Mouse (Mus musculus) forebrain, embryonic 10.5 days (tissue): ENCODE results near the gene Aar2. TPM values are rescaled to one million over a fixed set of nuclear protein-coding genes. Genes with fewer than 3 reads are reported as not detected.

ENCODE experiments used
- DNase-seq: peaks from one replicate; pipeline ENCODE4 v3.0.0-alpha.2; 2017; ENCODE audit warnings: low spot score; ENCODE audit errors: extremely low spot score
- H3K27ac ChIP-seq: fragments of 300-500 bp; sonication (generic); 2 replicates; pipeline ENCODE4 v1.5.1; 2016; ENCODE audit warnings: mild to moderate bottlenecking
- H3K27me3 ChIP-seq: fragments of 300-500 bp; sonication (generic); 2 replicates; pipeline ENCODE4 v1.6.1; 2016; ENCODE audit warnings: mild to moderate bottlenecking; ENCODE audit not compliant: poor library complexity, severe bottlenecking
- H3K36me3 ChIP-seq: fragments of 300-500 bp; sonication (generic); replicated peaks from 2 replicates; pipeline ENCODE4 v1.6.1; 2016; ENCODE audit warnings: mild to moderate bottlenecking, moderate library complexity
- H3K4me1 ChIP-seq: fragments of 300-500 bp; sonication (generic); 2 replicates; pipeline ENCODE4 v1.6.1; 2016
- H3K4me3 ChIP-seq: fragments of 300-500 bp; sonication (generic); 2 replicates; pipeline ENCODE4 v1.5.1; 2016; ENCODE audit warnings: mild to moderate bottlenecking, moderate library complexity
- H3K9me3 ChIP-seq: fragments of 300-500 bp; sonication (generic); 2 replicates; pipeline ENCODE4 v1.6.1; 2016; ENCODE audit warnings: mild to moderate bottlenecking, moderate library complexity
- WGBS: fragments of 180-500 bp; shearing (Covaris S2); methylation state at CpG from one replicate; pipeline ENCODE4 v1.1.7; 2016; 5-methylcytosine and 5-hydroxymethylcytosine counted together
- polyA plus RNA-seq: library from polyadenylated mRNA; unstranded; fragments of >200 nt; fragmentation: Nextera tagmentation; extraction: Ambion mirVana; gene quantifications from 2 replicates; pipeline ENCODE4 v1.2.1, GENCODE M21; 2016

Aar2 gene
- polyA plus RNA-seq, 1 experiment from 2014 or later = 51.6 TPM

DNA sequence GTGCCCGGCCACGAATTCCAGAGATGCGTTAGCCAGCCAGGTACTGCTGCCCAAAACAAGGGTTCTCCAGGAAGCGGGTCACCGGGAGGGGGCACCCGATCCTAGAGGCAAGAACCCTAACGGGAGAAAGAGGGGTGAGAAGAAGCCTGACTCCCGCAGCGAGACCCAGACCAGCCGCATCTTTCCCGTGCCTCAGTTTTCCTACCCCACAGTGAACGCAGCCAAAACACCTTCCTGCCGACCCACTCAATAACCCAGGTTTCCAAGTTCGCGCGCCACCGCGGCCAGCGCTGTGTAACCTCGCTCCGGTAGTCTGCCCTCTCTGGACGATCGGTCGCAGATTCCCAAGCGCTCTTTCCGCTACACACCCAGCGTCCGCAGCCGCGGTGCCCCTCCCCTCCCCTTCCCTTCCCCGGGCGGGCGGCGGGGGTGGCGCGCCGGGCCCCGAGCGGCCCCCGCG lies 65.7 kb downstream of the Aar2 start:
- Histone ChIP-seq H3K4me3 (peak overlapping the region; percentile 78), H3K27me3 (peaks cover 75% of the 10 kb centered on the region), H3K27ac (peak overlapping the region; percentile 82), H3K36me3 (no peaks in the 10 kb centered on the region), H3K9me3 (no peaks in the 10 kb centered on the region), H3K4me1 (peaks cover 37% of the 10 kb centered on the region)
- 1% methylated on average over 41 of the region's 41 CpGs for WGBS
- DNase-seq = peak; percentile 62

DNA sequence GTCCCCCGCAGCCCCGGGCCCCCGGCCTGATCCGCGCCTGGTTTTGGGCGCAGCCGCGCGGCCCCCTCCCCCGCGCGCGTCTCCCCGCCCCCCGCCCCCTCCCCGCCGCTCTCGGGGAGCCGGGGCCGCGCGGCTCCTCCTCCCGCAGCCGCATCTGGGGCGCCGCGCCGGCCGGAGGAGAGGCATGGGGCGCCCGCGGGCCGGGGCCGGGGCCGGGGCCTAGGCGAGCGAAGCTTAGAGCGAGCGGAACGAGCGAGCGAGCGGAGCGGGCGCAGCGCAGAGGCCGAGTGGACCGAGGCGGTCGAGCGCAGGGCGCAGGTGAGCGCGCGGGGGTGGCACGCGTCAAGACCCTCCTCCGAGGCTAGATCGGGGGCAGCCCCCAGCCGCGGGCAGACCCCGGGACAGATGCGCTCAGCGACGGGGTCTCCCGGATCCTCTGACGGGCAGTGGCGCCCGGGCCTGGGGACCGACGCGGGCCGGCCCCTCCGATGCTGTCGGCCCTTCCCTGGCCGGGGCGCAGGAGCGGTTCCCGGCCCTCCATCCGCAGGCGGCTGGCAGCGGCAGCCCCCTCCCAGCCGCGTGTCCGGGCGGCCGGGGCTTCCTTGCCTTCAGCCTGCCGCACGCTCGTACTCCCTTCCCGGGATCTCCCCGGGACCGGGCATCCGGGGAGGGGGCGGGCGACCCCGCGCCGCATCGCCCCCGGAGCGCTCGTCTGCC lies 66.3 kb downstream of the Aar2 start, which contains the start of gene Dlgap4:
TSS of gene Dlgap4 (plus strand) at position 165 of the 717 bp plus-strand sequence.
- H3K4me3 ChIP-seq = peak within 1 kb of the TSS; percentile 78
- under 1% methylated on average over 87 of the region's 103 CpGs for WGBS
- no peaks in the 10 kb centered on the region for H3K36me3 ChIP-seq
- H3K4me1 ChIP-seq = peaks cover 37% of the 10 kb centered on the region
- peak; percentile 51 for DNase-seq
- peaks cover 81% of the 10 kb centered on the region for H3K27me3 ChIP-seq
- peak within 1 kb of the TSS; percentile 82 for H3K27ac ChIP-seq
- no peaks in the 10 kb centered on the region for H3K9me3 ChIP-seq

DNA sequence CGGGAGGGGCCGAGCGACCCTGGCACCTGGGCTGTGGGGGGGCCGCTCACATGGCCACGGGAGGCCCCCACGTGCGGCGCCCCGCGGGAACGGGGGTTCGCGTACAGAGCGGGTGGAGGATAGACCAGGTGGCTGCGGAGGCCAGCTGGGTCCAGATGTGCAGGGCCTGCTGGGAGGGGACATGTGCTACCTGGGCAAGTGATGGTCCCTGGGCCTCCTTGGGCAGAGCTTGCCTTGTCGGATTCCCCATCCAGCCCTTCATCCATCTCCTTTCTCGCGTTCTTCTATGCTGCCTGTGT lies 66.8 kb downstream of the Aar2 start:
- Histone ChIP-seq H3K27me3 (peaks cover 86% of the 10 kb centered on the region), H3K27ac (peak overlapping the region; percentile 82), H3K36me3 (no peaks in the 10 kb centered on the region), H3K9me3 (no peaks in the 10 kb centered on the region), H3K4me1 (peaks cover 37% of the 10 kb centered on the region), H3K4me3 (peak overlapping the region; percentile 78)
- under 1% methylated on average over 18 of the region's 18 CpGs for WGBS
- no peak for DNase-seq

DNA sequence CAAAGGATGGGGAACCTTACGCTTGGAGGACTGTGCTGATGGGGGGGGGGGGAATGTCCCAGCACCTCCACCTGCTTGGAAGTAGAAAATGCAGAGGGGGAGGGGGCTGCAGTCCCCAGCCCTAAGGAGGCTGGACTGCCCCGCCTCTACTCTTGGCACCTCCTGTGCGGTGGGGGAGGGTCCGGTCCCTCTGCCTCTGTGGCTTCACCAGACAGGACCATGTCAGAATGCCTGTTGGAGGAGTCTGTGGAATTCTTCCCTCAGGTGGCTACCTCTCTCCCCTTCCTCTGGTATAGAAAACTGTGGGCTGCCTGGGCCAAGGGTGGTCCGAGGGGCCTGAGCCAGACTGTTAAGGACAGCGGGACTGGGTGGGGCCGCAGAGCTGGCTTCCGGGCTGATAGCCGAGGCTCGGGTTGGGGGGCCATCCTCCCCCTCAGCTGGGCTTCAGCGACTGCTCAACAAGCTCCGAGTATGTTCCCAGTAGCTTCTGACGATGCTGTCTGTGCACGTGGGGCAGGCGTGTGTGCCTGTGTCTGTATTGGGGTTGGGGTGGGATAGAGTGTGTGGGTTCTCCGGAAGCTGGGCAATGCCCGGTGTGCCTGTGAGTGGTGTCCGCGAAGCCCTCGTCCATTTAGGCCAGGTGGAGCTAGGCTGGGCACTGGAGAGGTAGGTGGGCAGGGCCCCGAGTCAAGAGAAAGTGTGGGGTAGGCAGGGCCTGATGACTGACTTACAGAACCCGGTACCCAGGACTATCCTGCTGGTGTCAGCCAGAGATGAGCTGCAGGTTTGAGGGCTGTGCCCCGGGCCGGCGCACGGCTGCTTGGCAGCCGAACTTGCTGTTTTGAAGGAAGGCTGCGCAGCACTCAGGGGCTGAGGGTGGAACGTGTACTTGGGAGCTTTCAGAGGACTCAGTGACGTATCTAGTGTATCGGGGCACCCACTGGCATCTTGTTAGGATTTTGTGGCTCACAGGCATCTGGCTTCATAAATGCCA lies 67.6 kb downstream of the Aar2 start:
- no peaks in the 10 kb centered on the region for H3K36me3 ChIP-seq
- WGBS = 9% methylated on average over 31 of the region's 31 CpGs
- H3K4me3 ChIP-seq = peak overlapping the region; percentile 78
- H3K27ac ChIP-seq = no peak overlapping the region
- DNase-seq = no peak
- peaks cover 37% of the 10 kb centered on the region for H3K4me1 ChIP-seq
- no peaks in the 10 kb centered on the region for H3K9me3 ChIP-seq
- peaks cover 89% of the 10 kb centered on the region for H3K27me3 ChIP-seq

DNA sequence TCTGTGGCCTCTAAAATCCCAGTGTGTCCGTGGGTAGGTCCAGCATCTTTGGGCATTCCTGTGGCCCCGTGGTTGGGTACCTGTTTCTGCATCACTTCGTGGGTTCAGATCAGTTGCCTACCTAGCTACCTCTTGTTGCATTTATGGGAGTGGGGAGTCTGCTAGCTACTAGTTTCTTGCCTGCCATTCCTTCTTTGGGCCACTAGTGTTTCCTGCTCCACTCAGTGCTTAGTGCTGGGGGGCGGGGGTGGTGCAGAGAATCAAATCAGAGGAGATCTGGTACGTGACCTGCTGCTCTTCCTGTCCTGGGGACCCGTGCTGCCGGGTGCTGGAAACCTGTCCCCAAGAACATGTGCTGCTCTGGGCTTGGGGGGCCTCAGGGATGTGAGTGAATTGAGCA lies 69.1 kb downstream of the Aar2 start:
- Histone ChIP-seq H3K27me3 (peaks cover 75% of the 10 kb centered on the region), H3K4me1 (peaks cover 37% of the 10 kb centered on the region)
- 72% methylated on average over 7 of the region's 7 CpGs for WGBS

DNA sequence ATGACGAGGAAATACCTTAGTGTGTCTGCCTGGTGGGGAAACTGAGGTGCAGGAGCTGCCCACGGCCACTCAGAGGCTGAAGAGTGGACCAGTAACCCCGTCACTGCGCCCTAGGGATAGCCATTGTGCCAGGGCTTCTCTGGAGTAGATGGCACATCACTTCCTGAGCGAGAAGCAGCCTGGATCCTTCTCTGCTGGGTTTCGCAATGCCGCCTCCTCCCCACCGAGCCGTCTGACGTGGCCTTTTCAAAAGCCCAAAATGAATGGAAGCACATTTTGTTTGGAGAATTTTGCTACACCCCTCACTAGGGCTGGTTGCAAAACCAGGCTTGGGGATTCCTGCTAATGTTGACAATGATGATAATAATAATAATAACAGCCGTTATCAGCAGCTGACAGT lies 70.2 kb downstream of the Aar2 start:
- Histone ChIP-seq H3K9me3 (no peaks in the 10 kb centered on the region), H3K36me3 (no peaks in the 10 kb centered on the region), H3K4me1 (peaks cover 37% of the 10 kb centered on the region), H3K4me3 (no peak overlapping the region), H3K27ac (no peak overlapping the region), H3K27me3 (peaks cover 65% of the 10 kb centered on the region)
- DNase-seq = no peak
- 35% methylated on average over 11 of the region's 11 CpGs for WGBS

More for the DNA sequence above, 69.1 kb downstream of the Aar2 start:
- Histone ChIP-seq H3K36me3 (no peaks in the 10 kb centered on the region), H3K9me3 (no peaks in the 10 kb centered on the region), H3K27ac (no peak overlapping the region), H3K4me3 (no peak overlapping the region)
- DNase-seq = no peak

Other genes with a start within 250 kb of the Aar2 start
- 2.5 and 2.6 TPM in 2 replicates for gene Cnbd2, start 235.3 kb upstream of the Aar2 start, polyA plus RNA-seq
- 49.0 and 52.1 TPM in 2 replicates for gene Scand1, start 234.9 kb upstream of the Aar2 start, polyA plus RNA-seq
- gene Epb41l1, start 126.7 kb upstream of the Aar2 start, polyA plus RNA-seq = 0.93 and 1.1 TPM in 2 replicates
- gene Dlgap4, start 66.1 kb downstream of the Aar2 start, polyA plus RNA-seq = 117 and 126 TPM in 2 replicates
- gene Myl9, start 227.8 kb downstream of the Aar2 start, polyA plus RNA-seq = 79.0 and 80.3 TPM in 2 replicates